Mouse (Mus musculus): Measurements from ENCODE around the gene Zfp68.
"Not testable (repeated sequence)": the region's sequence is repeated elsewhere in the genome, so short reads cannot be mapped to it uniquely, and the experiment has no call there.

Gene Zfp68

GRCm38 (mm10) chr5:138619211-138620128, at the start of gene Zfp68:
Zfp68 (minus strand) TSS chr5:138619761.
- DNase-seq (ENCODE audit: low spot score in 2 of 2), result peak; percentile 82 to 89

GRCm38 (mm10) chr5:138658922-138659321, 39.4 kb upstream of the Zfp68 start:
- DNase-seq (ENCODE audit: low spot score in 2 of 2), result no peak

DNA sequence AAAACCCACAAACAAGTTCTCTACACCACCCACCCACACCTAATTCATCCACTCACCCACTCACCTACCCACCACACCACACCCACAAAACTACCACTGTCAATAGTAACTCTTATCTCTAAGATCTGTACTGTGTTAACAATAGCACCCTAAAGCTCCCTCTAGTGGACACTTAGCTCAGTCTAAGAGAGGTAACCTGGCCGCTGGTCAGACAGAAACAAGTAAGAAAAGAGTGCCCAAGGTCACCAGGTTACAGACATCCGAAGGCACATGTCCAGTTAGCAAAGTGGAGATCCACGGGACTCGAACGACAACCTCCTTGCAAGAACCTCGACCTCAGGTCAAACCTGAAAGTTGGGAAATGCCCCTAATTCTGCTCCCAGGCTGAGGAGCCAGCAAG, 38.3 kb upstream of the Zfp68 start:
- DNase-seq (ENCODE audit: low spot score in 2 of 2), result peak in 1 of 2 experiments; percentile 13

GRCm38 (mm10) chr5:138657407-138657806, 37.8 kb upstream of the Zfp68 start:
- no peak for DNase-seq (ENCODE audit: low spot score in 2 of 2)

DNA sequence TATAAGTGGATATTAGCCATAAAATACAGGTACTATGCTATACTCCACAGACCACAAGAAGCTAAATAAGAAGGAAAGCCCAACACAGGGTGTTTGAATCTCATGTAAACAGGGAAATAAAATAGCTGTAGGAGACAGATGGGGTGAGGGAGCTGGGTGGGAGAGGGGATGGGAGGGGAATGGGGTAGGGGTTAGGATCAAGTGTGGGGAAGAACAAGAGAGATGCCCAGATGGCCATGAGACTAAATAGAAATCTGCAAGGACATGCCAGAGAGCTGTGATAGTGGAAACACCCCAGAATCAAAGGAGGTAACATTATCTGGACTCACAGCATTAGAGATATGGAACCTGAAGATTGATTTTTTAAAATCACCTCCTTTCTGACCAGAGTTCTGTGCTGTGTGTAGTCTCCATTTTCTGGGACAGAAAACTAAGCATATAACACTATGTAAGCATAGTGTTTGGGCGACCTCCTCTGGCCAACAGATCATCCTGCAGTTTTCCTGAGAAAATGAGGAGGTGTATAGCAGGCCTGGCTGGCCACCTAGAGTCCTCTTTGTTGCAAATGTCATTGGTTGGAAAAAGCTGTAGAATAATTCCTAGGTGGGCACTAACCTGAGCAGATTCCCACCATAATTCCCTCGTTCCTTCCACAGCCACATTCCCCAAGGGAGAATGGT, 37.1 kb upstream of the Zfp68 start:
- peak; percentile 11 to 23 for DNase-seq (ENCODE audit: low spot score in 2 of 2)

DNA sequence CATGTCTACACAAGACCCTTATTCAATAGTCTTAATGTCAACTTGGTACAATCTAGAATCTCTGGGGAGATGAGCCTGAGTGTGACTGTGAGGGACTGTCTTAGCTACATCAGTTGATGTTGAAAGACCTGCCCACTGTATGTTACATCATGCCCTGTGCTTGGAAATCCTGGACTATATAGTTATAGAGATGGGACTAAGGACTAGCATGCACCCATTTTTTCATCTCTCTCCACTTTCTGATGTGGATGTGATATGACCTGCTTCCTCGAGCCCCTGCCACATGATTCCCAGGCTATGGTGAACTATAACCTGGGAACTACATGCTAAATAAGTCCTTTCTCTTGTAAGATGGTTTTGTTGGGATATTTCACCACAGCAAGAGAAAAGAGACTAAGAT, 33.4 kb upstream of the Zfp68 start:
- no peak for DNase-seq (ENCODE audit: low spot score in 2 of 2)

DNA sequence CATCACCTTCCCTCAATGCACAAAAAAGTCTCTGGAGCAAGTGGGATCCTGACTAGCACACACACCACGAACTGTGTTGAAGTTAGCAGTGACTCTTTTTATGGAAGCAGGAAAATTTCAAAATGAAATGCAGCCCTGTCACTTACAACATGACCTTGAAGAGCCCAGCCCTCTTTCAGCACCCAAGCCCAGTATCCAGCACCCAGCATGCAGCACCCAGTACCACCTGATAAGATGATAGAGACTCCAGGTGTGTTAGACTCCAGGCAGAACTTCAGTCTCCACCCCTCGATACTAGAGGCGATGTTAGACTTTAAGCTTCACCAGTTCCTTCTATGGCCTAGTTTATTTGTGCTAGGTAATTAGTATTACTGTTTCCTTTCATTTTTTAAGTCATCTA, 22.2 kb upstream of the Zfp68 start:
- no peak for DNase-seq (ENCODE audit: low spot score in 2 of 2)

GRCm38 (mm10) chr5:138641081-138641480, 21.5 kb upstream of the Zfp68 start:
- no peak for DNase-seq (ENCODE audit: low spot score in 2 of 2)

- DNase-seq (ENCODE audit: low spot score in 2 of 2), result no peak
Observed at GRCm38 (mm10) chr5:138636486-138636885, 16.9 kb upstream of the Zfp68 start.

DNA sequence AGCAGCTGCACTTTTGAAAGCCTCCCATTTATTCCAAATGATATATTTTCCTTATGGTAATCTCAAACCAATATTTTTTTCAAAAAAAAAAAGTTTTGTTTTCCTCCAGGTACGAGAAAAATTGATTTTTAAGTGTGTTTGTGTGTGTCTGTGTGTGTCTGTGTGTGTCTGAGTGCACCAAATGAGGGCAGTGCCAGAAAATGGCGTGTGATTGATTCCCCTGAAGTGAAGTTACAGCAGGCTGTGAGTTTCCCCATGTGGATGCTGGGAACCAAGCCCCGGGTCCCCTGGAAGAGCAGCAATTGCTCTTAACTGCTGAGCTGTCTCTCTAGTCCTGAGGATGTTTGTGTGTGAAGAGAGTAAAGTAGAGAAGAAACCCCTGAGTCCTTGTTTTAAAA, 3.9 kb upstream of the Zfp68 start:
- DNase-seq (ENCODE audit: low spot score in 2 of 2), result no peak

DNA sequence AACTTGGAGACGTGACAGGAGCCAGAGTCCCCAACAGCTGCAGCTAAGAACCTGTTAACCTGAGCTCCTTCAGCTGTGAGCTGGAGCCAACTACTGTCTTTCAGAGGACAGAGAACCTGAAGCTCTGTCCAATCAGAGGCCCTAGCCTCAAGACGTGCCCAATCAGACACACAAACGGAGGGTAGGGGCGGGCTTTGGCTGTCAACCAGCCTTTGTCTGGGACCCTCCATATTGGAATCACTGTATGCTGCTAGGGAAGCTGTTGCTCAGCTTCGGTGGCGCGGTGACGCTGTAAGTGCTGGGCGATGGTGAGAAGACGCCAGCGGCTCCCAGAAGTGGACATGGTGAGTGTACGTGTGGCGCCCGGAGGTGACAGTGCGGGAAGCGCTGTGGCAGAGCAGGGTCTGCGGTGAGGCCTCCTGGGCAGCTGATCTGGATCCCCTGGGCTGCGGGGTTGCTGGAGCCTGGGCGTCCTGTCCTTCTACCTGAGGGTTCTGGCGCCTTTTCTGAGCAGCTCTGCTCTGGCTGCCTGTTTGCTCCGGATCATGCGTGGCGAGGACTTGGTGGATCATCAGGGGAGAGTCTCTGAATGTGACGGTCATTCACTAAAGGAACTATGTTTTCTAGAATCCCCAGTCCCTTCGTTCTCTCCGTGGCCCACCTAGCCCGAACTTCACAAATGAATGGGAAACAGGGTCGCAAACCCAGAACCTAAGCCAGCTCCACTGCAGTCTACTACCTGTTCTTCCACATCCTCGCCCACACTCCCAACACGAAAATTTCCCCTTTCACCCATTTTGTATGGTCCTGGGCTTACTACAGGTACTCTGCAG, 3.3 kb upstream of the Zfp68 start, which contains the start of gene A430033K04Rik:
A430033K04Rik (plus strand) TSS at position 215 of the 833 bp plus-strand sequence.
- DNase-seq (ENCODE audit: low spot score in 2 of 2), result peak; percentile 90

- no peak for DNase-seq (ENCODE audit: low spot score in 2 of 2)
Observed at GRCm38 (mm10) chr5:138620836-138621235, 1.3 kb upstream of the Zfp68 start.

DNA sequence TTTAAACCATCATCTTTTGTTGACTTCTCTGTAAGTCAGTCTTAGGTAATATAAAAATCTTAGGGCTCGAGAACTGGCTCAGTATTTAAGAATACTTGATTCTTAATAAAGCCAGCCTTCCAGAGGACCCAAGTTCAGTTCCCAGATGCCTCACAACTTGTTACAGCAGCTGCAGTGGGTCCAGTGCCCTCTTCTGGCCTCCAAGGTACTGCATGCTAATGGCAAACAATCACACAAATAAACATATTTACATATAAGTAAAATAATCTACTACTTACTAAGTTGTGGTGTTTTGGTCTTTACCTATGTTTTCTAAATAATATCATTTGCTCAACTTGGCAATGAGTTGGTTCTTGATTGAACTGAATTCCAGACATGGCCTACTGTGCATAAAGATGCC, 1.2 kb downstream of the Zfp68 start:
- no peak for DNase-seq (ENCODE audit: low spot score in 2 of 2)

DNA sequence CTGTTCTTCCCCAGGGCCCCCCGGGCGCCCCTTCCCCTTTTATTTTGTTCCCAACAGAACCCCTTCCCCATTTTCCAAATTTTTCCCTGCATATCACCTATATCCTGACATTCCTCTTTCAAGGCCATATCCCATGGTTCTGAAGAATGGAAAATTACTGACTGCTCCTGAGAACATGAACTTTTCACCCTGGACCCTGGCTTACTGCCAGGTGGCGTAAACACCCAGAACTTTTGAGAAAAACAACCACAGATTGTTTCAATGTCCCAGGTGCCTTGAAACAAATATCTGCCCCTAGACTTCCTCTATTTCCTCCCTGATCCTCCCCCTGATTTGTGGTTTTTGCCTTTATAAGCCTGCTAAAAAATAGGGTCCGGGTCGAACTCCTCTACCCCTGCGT, 32.2 kb downstream of the Zfp68 start:
- no peak for DNase-seq (ENCODE audit: low spot score in 2 of 2)

GRCm38 (mm10) chr5:138571623-138572022, 47.9 kb downstream of the Zfp68 start:
- DNase-seq (ENCODE audit: low spot score in 2 of 2), result no peak

GRCm38 (mm10) chr5:138564612-138565011, 54.9 kb downstream of the Zfp68 start, which contains the start of gene 1700123K08Rik:
1700123K08Rik (minus strand) TSS chr5:138564712.
- not testable (repeated sequence) for DNase-seq (ENCODE audit: low spot score in 2 of 2)

All from urinary bladder, adult 18-20 months (tissue).